Mouse (Mus musculus) heart, adult 2 months (tissue): ENCODE measurements at regions not wholly inside any gene's neighbourhood (a gene's known extent, or its start where the extent isn't known, plus 50 kb on each side); places are given as distances from the start of the nearest gene placed in this dataset.

Experiments
- DNase-seq, 2 experiments: peaks; one replicate each; pipeline ENCODE4 v3.0.0; 2021
- H3K27ac ChIP-seq: fragments of 200-600 bp; 2 replicates; pipeline ENCODE4 v1.8.1; 2022
- H3K27me3 ChIP-seq: fragments of 200-500 bp; 2 replicates; pipeline ENCODE4 v1.6.1; 2012; ENCODE audit warnings: mild to moderate bottlenecking, low read length, inconsistent platforms, mixed read lengths; ENCODE audit not compliant: control insufficient read depth, insufficient read depth
- H3K36me3 ChIP-seq: fragments of 200-500 bp; 2 replicates; pipeline ENCODE4 v1.6.1; 2012; ENCODE audit warnings: low read length, inconsistent platforms; ENCODE audit not compliant: control insufficient read depth, insufficient read depth
- H3K4me1 ChIP-seq: fragments of 200-500 bp; 2 replicates; pipeline ENCODE4 v1.6.1; 2011; ENCODE audit warnings: low read length; ENCODE audit not compliant: control insufficient read depth, insufficient read depth
- H3K4me3 ChIP-seq: fragments of 200-600 bp; 2 replicates; pipeline ENCODE4 v1.8.1; 2022
- H3K79me2 ChIP-seq: fragments of 200-500 bp; replicated peaks from 2 replicates; pipeline ENCODE4 v1.6.1; 2012; ENCODE audit warnings: mild to moderate bottlenecking, inconsistent platforms, low read length, moderate library complexity, mixed read lengths; ENCODE audit not compliant: control insufficient read depth, insufficient read depth
- H3K9ac ChIP-seq: fragments of 200-500 bp; 2 replicates; pipeline ENCODE4 v1.6.1; 2012; ENCODE audit warnings: low read depth, mild to moderate bottlenecking, control low read depth, inconsistent platforms, low read length, mixed read lengths
- CTCF ChIP-seq: fragments of 200-600 bp; IDR thresholded peaks from 2 replicates; pipeline ENCODE4 v1.8.1; 2022; ENCODE audit warnings: antibody characterized with exemption, mild to moderate bottlenecking, moderate library complexity
- EP300 ChIP-seq: fragments of 200-500 bp; IDR thresholded peaks from 2 replicates; pipeline ENCODE4 v1.6.1; 2011; ENCODE audit warnings: low read depth, low read length, control low read depth; ENCODE audit not compliant: insufficient read depth
- POLR2A ChIP-seq: fragments of 200-500 bp; IDR thresholded peaks from 2 replicates; pipeline ENCODE4 v1.6.1; 2011; ENCODE audit warnings: mild to moderate bottlenecking, low read depth, low read length, control low read depth; ENCODE audit not compliant: insufficient read depth
- WGBS: fragments of 180-500 bp; shearing (Covaris S2); methylation state at CpG from one replicate; pipeline ENCODE4 v1.1.7; 2018; 5-methylcytosine and 5-hydroxymethylcytosine counted together
- intact Hi-C: fragments of 180-260 bp; cut with DNase I; formaldehyde crosslinking; loops from one replicate; pipeline ENCODE4 v1.15.1; 2025

DNA sequence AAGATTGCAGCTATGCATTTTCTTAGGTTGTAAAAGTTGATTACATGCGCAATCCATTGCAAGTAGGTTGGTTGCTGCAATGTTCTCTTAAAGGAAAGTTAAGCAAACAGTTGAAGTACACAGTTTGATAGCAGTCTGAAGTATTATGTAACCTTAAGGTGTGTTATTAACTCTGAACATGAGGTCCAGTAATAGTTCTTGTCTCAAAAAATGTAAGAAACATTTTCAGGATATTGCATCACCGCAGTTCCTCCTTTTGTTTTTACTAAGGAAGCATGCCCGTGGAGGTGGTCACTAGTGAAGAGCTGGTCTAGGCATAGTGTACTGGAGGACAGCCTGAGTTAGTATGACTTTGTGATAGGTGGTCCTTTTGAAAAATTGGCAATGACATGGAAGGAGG is 339.4 kb upstream of the Cldn34d start:
- Histone ChIP-seq H3K9ac (no peak overlapping the region), H3K27ac (no peak overlapping the region), H3K79me2 (no peaks in the 10 kb centered on the region), H3K4me1 (no peaks in the 10 kb centered on the region), H3K36me3 (no peaks in the 10 kb centered on the region), H3K27me3 (no peaks in the 10 kb centered on the region), H3K4me3 (no peak overlapping the region)
- TF ChIP-seq POLR2A (no peak), CTCF (no peak), EP300 (no peak)
- intact Hi-C loops = loop anchor here (10.0 kb wide), 1 partner anchor 107 kb away; no protein-coding TSS in a partner anchor
- DNase-seq = no peak
- 73% methylated on average over 3 of the region's 3 CpGs for WGBS

- H3K4me3 ChIP-seq = no peak overlapping the region
- H3K27ac ChIP-seq = no peak overlapping the region
- no peaks in the 10 kb centered on the region for H3K27me3 ChIP-seq
- 100% methylated on average over 1 of the region's 1 CpGs for WGBS
- H3K9ac ChIP-seq = no peak overlapping the region
- no peaks in the 10 kb centered on the region for H3K79me2 ChIP-seq
- no peak for DNase-seq
- H3K4me1 ChIP-seq = no peaks in the 10 kb centered on the region
- TF ChIP-seq CTCF (no peak), POLR2A (no peak), EP300 (no peak)
- intact Hi-C loops = no loop called here
- no peaks in the 10 kb centered on the region for H3K36me3 ChIP-seq
Measured at GRCm38 (mm10) chrX:76938315-76938714, 335.6 kb upstream of the Cldn34d start.
